Mouse (Mus musculus) monocyte, adult 5-6 weeks (primary cell): ENCODE results near the gene Ogfr. TPM values are rescaled to one million over a fixed set of nuclear protein-coding genes. Genes with fewer than 3 reads are reported as not detected.

Experiments used
- ATAC-seq: fragments of 153-309, 156-312 bp; replicated peaks from 2 replicates; pipeline ENCODE4 v1.8.0; 2017; ENCODE audit warnings: mild to moderate bottlenecking; ENCODE audit not compliant: low TSS enrichment, insufficient number of reproducible peaks, severe bottlenecking, poor library complexity, low FRiP score
- total RNA-seq: library from RNA; stranded (forward); fragments of 200-1000, 200-491, 200-594 nt; gene quantifications from 3 replicates; pipeline ENCODE4 v1.2.3, GENCODE M21; 2017

The Ogfr gene
- total RNA-seq, 1 experiment from 2014 or later = 106 TPM

GRCm38 (mm10) chr2:180597490-180597889 is 8.4 kb downstream of the Ogfr start, which contains the start of gene Col9a3:
Gene Col9a3 (plus strand): TSS chr2:180597790.
- no peak for ATAC-seq

GRCm38 (mm10) chr2:180598157-180598705 is 9.2 kb downstream of the Ogfr start:
- ATAC-seq = no peak

GRCm38 (mm10) chr2:180600569-180601021 is 11.6 kb downstream of the Ogfr start:
- ATAC-seq = no peak

- no peak for ATAC-seq
These were observed 15.7 kb downstream of the Ogfr start for GRCm38 (mm10) chr2:180604781-180605180.

GRCm38 (mm10) chr2:180610283-180610682 is 21.2 kb downstream of the Ogfr start:
- ATAC-seq = no peak

- no peak for ATAC-seq
These were observed 22.8 kb downstream of the Ogfr start for GRCm38 (mm10) chr2:180611882-180612281.

- ATAC-seq = no peak
These were observed 52.8 kb downstream of the Ogfr start for GRCm38 (mm10) chr2:180641576-180642554.

GRCm38 (mm10) chr2:180642555-180643260 is 53.7 kb downstream of the Ogfr start, which contains the start of gene Tcfl5:
Gene Tcfl5 (minus strand): TSS chr2:180642708.
- no peak for ATAC-seq

- no peak for ATAC-seq
These were observed 54.6 kb downstream of the Ogfr start for GRCm38 (mm10) chr2:180643626-180644025.

Other genes starting within 250 kb of the Ogfr start
- 0.43 to 3.4 TPM (median 1.7 TPM) in 3 replicates for gene Slco4a1, start 133.0 kb upstream of the Ogfr start, total RNA-seq
- not detected in 3 replicates for gene Ntsr1, start 89.3 kb upstream of the Ogfr start, total RNA-seq
- 32.7 to 52.2 TPM (median 40.0 TPM) in 3 replicates for gene Mrgbp, start 7.9 kb upstream of the Ogfr start, total RNA-seq
- 0.95 to 4.8 TPM (median 2.3 TPM) in 3 replicates for gene Col9a3, start 8.5 kb downstream of the Ogfr start, total RNA-seq
- gene Tcfl5, start 53.5 kb downstream of the Ogfr start, total RNA-seq = 0.38 to 1.8 TPM in 2 of 3 replicates, not detected in the other
- gene Dido1, start 120.8 kb downstream of the Ogfr start, total RNA-seq = 58.9 to 107 TPM (median 65.1 TPM) in 3 replicates
- gene Gid8, start 120.9 kb downstream of the Ogfr start, total RNA-seq = 46.5 to 53.9 TPM (median 52.1 TPM) in 3 replicates
- gene Slc17a9, start 136.0 kb downstream of the Ogfr start, total RNA-seq = 1.8 to 5.2 TPM (median 1.9 TPM) in 3 replicates
- not detected in 3 replicates for gene Bhlhe23, start 187.7 kb downstream of the Ogfr start, total RNA-seq